Mouse (Mus musculus): ENCODE data around the gene Dtnbp1.

DNA sequence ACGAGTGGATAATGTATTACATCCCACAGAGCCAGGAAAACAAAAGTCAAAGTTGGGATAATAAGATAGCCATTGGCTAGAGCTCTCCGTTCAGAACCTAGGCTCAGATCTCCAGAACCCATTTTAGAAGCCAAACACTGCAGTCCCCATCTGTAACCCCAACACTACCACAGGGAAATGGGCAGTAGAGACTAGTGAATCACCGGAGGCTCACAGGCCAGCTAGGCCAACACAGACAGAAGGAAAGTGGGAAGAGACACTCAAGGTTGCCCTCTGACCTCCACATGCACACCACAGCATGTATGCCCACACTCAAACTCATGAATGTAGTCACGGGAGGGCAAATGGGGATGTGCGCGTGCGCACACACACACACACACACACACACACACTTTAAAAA, 22.5 kb downstream of the Dtnbp1 start:
- no peak for TF ChIP-seq USF1 (IDR thresholded peaks at IDR 0.05; ENCODE audit: low read depth, low read length)
- no peak for TF ChIP-seq TCF12 (IDR thresholded peaks at IDR 0.05; ENCODE audit: low read depth, low read length)
- TF ChIP-seq CTCF (IDR thresholded peaks at IDR 0.05 in 2 of 3, conservative IDR thresholded peaks at IDR 0.05 in 1 of 3; ENCODE audit: control insufficient read depth in 1 of 3, insufficient read depth in 1 of 3, low read depth in 2 of 3, low read length in 3 of 3, poor library complexity in 1 of 3, severe bottlenecking in 1 of 3): no peak
- TF ChIP-seq POLR2A (IDR thresholded peaks at IDR 0.05; ENCODE audit: control insufficient read depth in 1 of 2, insufficient read depth in 1 of 2, low read depth in 1 of 2, low read length in 2 of 2, poor library complexity in 1 of 2): no peak
